Mouse (Mus musculus): ENCODE results near the gene Olfr1377. TPM values are rescaled to one million over a fixed set of nuclear protein-coding genes. Genes with fewer than 3 reads are reported as not detected.
"Not testable (repeated sequence)": the region's sequence is repeated elsewhere in the genome, so short reads cannot be mapped to it uniquely, and the experiment has no call there.

The Olfr1377 gene
- polyA plus RNA-seq, 1 experiment from 2014 or later, result not detected

GRCm38 (mm10) chr11:51011821-51012220 is 30.1 kb downstream of the Olfr1377 start:
- H3K27me3 ChIP-seq, result no peaks in the 10 kb centered on the region
- H3K9me3 ChIP-seq, result no peaks in the 10 kb centered on the region
- H3K9ac ChIP-seq, result no peak overlapping the region
- no peak overlapping the region for H3K27ac ChIP-seq
- H3K36me3 ChIP-seq, result no peaks in the 10 kb centered on the region
- no peak overlapping the region for H3K4me2 ChIP-seq
- no peak overlapping the region for H3K4me3 ChIP-seq
- H3K4me1 ChIP-seq, result no peaks in the 10 kb centered on the region
- ATAC-seq (ENCODE audit: borderline replicate concordance, extremely low read depth, low FRiP score, low TSS enrichment), result no peak
- 33% methylated on average over 5 of the region's 5 CpGs for WGBS

GRCm38 (mm10) chr11:51013936-51014335 is 32.2 kb downstream of the Olfr1377 start, which contains the start of gene Olfr54:
TSS of gene Olfr54 (plus strand) at chr11:51014236.
- no peaks in the 10 kb centered on the region for H3K36me3 ChIP-seq
- no peak within 1 kb of the TSS for H3K27ac ChIP-seq
- no peak within 1 kb of the TSS for H3K4me2 ChIP-seq
- H3K27me3 ChIP-seq, result no peaks in the 10 kb centered on the region
- no peak for ATAC-seq (ENCODE audit: borderline replicate concordance, extremely low read depth, low FRiP score, low TSS enrichment)
- no peak within 1 kb of the TSS for H3K4me3 ChIP-seq
- H3K9me3 ChIP-seq, result no peaks in the 10 kb centered on the region
- no peaks in the 10 kb centered on the region for H3K4me1 ChIP-seq
- H3K9ac ChIP-seq, result no peak within 1 kb of the TSS
- WGBS, result 31% methylated on average over 1 of the region's 1 CpGs

- Histone ChIP-seq H3K4me2 (no peak overlapping the region), H3K4me1 (no peaks in the 10 kb centered on the region), H3K27me3 (no peaks in the 10 kb centered on the region), H3K36me3 (no peaks in the 10 kb centered on the region), H3K4me3 (no peak overlapping the region), H3K9ac (no peak overlapping the region), H3K27ac (no peak overlapping the region), H3K9me3 (no peaks in the 10 kb centered on the region)
- ATAC-seq (ENCODE audit: borderline replicate concordance, extremely low read depth, low FRiP score, low TSS enrichment), result no peak
- 40% methylated on average over 2 of the region's 2 CpGs for WGBS
These were observed 34.6 kb downstream of the Olfr1377 start for GRCm38 (mm10) chr11:51016341-51016740.

- 83% methylated on average over 11 of the region's 11 CpGs for WGBS
- not testable (repeated sequence) for H3K9me3 ChIP-seq; H3K27ac ChIP-seq; H3K9ac ChIP-seq; H3K4me1 ChIP-seq; ATAC-seq (ENCODE audit: borderline replicate concordance, extremely low read depth, low FRiP score, low TSS enrichment); H3K4me2 ChIP-seq; H3K36me3 ChIP-seq; H3K27me3 ChIP-seq; H3K4me3 ChIP-seq
These were observed 45.0 kb downstream of the Olfr1377 start for GRCm38 (mm10) chr11:51026811-51027210.

GRCm38 (mm10) chr11:51029381-51029780 is 47.6 kb downstream of the Olfr1377 start:
- H3K9me3 ChIP-seq, result not testable (repeated sequence)
- 72% methylated on average over 8 of the region's 8 CpGs for WGBS

GRCm38 (mm10) chr11:51030225-51030624 is 48.5 kb downstream of the Olfr1377 start:
- H3K4me1 ChIP-seq, result no peaks in the 10 kb centered on the region
- H3K4me3 ChIP-seq, result no peak overlapping the region
- no peak overlapping the region for H3K9ac ChIP-seq
- H3K36me3 ChIP-seq, result no peaks in the 10 kb centered on the region
- H3K27ac ChIP-seq, result no peak overlapping the region
- 77% methylated on average over 2 of the region's 2 CpGs for WGBS
- no peaks in the 10 kb centered on the region for H3K27me3 ChIP-seq
- H3K4me2 ChIP-seq, result no peak overlapping the region
- H3K9me3 ChIP-seq, result no peaks in the 10 kb centered on the region
- ATAC-seq (ENCODE audit: borderline replicate concordance, extremely low read depth, low FRiP score, low TSS enrichment), result no peak

More at GRCm38 (mm10) chr11:51029381-51029780, 47.6 kb downstream of the Olfr1377 start:
- not testable (repeated sequence) for H3K4me2 ChIP-seq; H3K36me3 ChIP-seq; H3K9ac ChIP-seq; H3K4me3 ChIP-seq; ATAC-seq (ENCODE audit: borderline replicate concordance, extremely low read depth, low FRiP score, low TSS enrichment); H3K27me3 ChIP-seq; H3K4me1 ChIP-seq; H3K27ac ChIP-seq

- H3K4me1 ChIP-seq, result no peaks in the 10 kb centered on the region
- no peaks in the 10 kb centered on the region for H3K27me3 ChIP-seq
- H3K9me3 ChIP-seq, result no peaks in the 10 kb centered on the region
- 17% methylated on average over 1 of the region's 1 CpGs for WGBS
- H3K4me2 ChIP-seq, result no peak overlapping the region
- H3K27ac ChIP-seq, result no peak overlapping the region
- H3K4me3 ChIP-seq, result no peak overlapping the region
- H3K36me3 ChIP-seq, result no peaks in the 10 kb centered on the region
- ATAC-seq (ENCODE audit: borderline replicate concordance, extremely low read depth, low FRiP score, low TSS enrichment), result no peak
- no peak overlapping the region for H3K9ac ChIP-seq
These were observed 51.1 kb downstream of the Olfr1377 start for GRCm38 (mm10) chr11:51032851-51033250.

- H3K36me3 ChIP-seq; H3K27ac ChIP-seq; H3K4me2 ChIP-seq; H3K4me3 ChIP-seq; H3K4me1 ChIP-seq; H3K27me3 ChIP-seq; H3K9ac ChIP-seq; H3K9me3 ChIP-seq; ATAC-seq (ENCODE audit: borderline replicate concordance, extremely low read depth, low FRiP score, low TSS enrichment): not testable (repeated sequence)
These were observed 52.4 kb downstream of the Olfr1377 start for GRCm38 (mm10) chr11:51034141-51034540.

GRCm38 (mm10) chr11:51035951-51036350 is 54.2 kb downstream of the Olfr1377 start:
- no peaks in the 10 kb centered on the region for H3K9me3 ChIP-seq
- H3K4me3 ChIP-seq, result no peak overlapping the region
- no peaks in the 10 kb centered on the region for H3K36me3 ChIP-seq
- 57% methylated on average over 2 of the region's 2 CpGs for WGBS
- no peaks in the 10 kb centered on the region for H3K4me1 ChIP-seq
- H3K4me2 ChIP-seq, result no peak overlapping the region
- no peak for ATAC-seq (ENCODE audit: borderline replicate concordance, extremely low read depth, low FRiP score, low TSS enrichment)
- H3K9ac ChIP-seq, result no peak overlapping the region
- H3K27me3 ChIP-seq, result no peaks in the 10 kb centered on the region
- no peak overlapping the region for H3K27ac ChIP-seq

Other genes starting within 250 kb of the Olfr1377 start
- gene Zfp354c, start 154.2 kb upstream of the Olfr1377 start, polyA plus RNA-seq (2015; fragmentation: Nextera tagmentation; extraction: Ambion mirVana), result 21.5 and 23.9 TPM in 2 replicates
- 0.53 and 0.85 TPM in 2 replicates for gene Zfp879, start 140.4 kb upstream of the Olfr1377 start, polyA plus RNA-seq (2015; fragmentation: Nextera tagmentation; extraction: Ambion mirVana)
- gene Grm6, start 131.3 kb upstream of the Olfr1377 start, polyA plus RNA-seq (2015; fragmentation: Nextera tagmentation; extraction: Ambion mirVana), result 0.04 TPM in 1 of 2 replicates, not detected in the other
- 8.1 and 9.2 TPM in 2 replicates for gene Zfp454, start 94.3 kb upstream of the Olfr1377 start, polyA plus RNA-seq (2015; fragmentation: Nextera tagmentation; extraction: Ambion mirVana)
- gene Zfp2, start 65.8 kb upstream of the Olfr1377 start, polyA plus RNA-seq (2015; fragmentation: Nextera tagmentation; extraction: Ambion mirVana), result 13.0 and 13.3 TPM in 2 replicates
- 1.3 and 1.4 TPM in 2 replicates for gene Zfp354b, start 50.3 kb upstream of the Olfr1377 start, polyA plus RNA-seq (2015; fragmentation: Nextera tagmentation; extraction: Ambion mirVana)
- gene 4933414I15Rik, start 38.2 kb upstream of the Olfr1377 start, polyA plus RNA-seq (2015; fragmentation: Nextera tagmentation; extraction: Ambion mirVana), result not detected in 2 replicates
- gene Prop1, start 28.2 kb upstream of the Olfr1377 start, polyA plus RNA-seq (2015; fragmentation: Nextera tagmentation; extraction: Ambion mirVana), result not detected in 2 replicates
- gene Olfr1378, start 15.4 kb upstream of the Olfr1377 start, polyA plus RNA-seq (2015; fragmentation: Nextera tagmentation; extraction: Ambion mirVana), result not detected in 2 replicates
- not detected in 2 replicates for gene Olfr51, start 21.6 kb downstream of the Olfr1377 start, polyA plus RNA-seq (2015; fragmentation: Nextera tagmentation; extraction: Ambion mirVana)
- not detected in 2 replicates for gene Olfr54, start 32.3 kb downstream of the Olfr1377 start, polyA plus RNA-seq (2015; fragmentation: Nextera tagmentation; extraction: Ambion mirVana)
- gene Olfr1375, start 66.1 kb downstream of the Olfr1377 start, polyA plus RNA-seq (2015; fragmentation: Nextera tagmentation; extraction: Ambion mirVana), result not detected in 2 replicates
- gene Zfp354a, start 77.3 kb downstream of the Olfr1377 start, polyA plus RNA-seq (2015; fragmentation: Nextera tagmentation; extraction: Ambion mirVana), result 7.8 and 10.2 TPM in 2 replicates
- gene Gm12569, start 238.5 kb downstream of the Olfr1377 start, polyA plus RNA-seq (2015; fragmentation: Nextera tagmentation; extraction: Ambion mirVana), result not detected in 2 replicates

Data from lung, embryonic 15.5 days (tissue).